Mouse (Mus musculus): Measurements from ENCODE around the gene Ptchd4.

- TF ChIP-seq GATA1 (IDR thresholded peaks at IDR 0.05; ENCODE audit: borderline replicate concordance, low read length) = no peak
- no peak for TF ChIP-seq FLI1 (IDR thresholded peaks at IDR 0.05; ENCODE audit: low read length)
Measured at GRCm38 (mm10) chr17:42374881-42375280, 59.1 kb downstream of the Ptchd4 start.
